ENCODE assay signal across 8 mouse cellular contexts in genomic region chr14:95356968-95357367, GRCm38 (mm10).
DNase-seq lines count a peak whose midpoint lies in the region; ATAC-seq lines count a peak whose summit lies in the region.

No protein-coding gene starts in this region.

- no peak overlapping the region for H3K4me2 ChIP-seq in hindbrain, embryonic 12.5 days (replicated peaks)

- no peaks in the 10 kb centered on the region for H3K27me3 ChIP-seq in hindbrain, embryonic 12.5 days
- H3K27me3 ChIP-seq in hindbrain, embryonic 10.5 days (ENCODE audit: insufficient read depth, poor library complexity, severe bottlenecking): no peaks in the 10 kb centered on the region

- H3K9me3 ChIP-seq in hindbrain, embryonic 12.5 days (replicated peaks): no peaks in the 10 kb centered on the region
- H3K9me3 ChIP-seq in hindbrain, embryonic 10.5 days: no peaks in the 10 kb centered on the region

- 74% methylated on average over 10 of the region's 10 CpGs for WGBS in hindbrain, embryonic 12.5 days
- WGBS in hindbrain, embryonic 10.5 days: 94% methylated on average over 10 of the region's 10 CpGs

- no peak overlapping the region for H3K27ac ChIP-seq in hindbrain, embryonic 12.5 days
- no peak overlapping the region for H3K27ac ChIP-seq in hindbrain, embryonic 10.5 days

- no peak for DNase-seq in hindbrain, embryonic 10.5 days (ENCODE audit: low spot score)
- peak; percentile 62 to 95 for DNase-seq in cerebellum, postnatal 4 days (ENCODE audit: low spot score in 2 of 2)
- DNase-seq in layer of hippocampus, postnatal 14 days (ENCODE audit: low spot score in 2 of 2): peak; percentile 77 to 91
- peak; percentile 63 to 64 for DNase-seq in right cerebral cortex, adult 2 months (ENCODE audit: low spot score in 2 of 2)
- DNase-seq in kidney, postnatal 4 days: no peak
- no peak for DNase-seq in lung, postnatal 36 days
- no peak for DNase-seq in lung, adult 18-20 months

- H3K4me1 ChIP-seq in hindbrain, embryonic 12.5 days: no peaks in the 10 kb centered on the region
- H3K4me1 ChIP-seq in hindbrain, embryonic 10.5 days (replicated peaks): no peaks in the 10 kb centered on the region

- 0 out of 2 replicates have a peak, but pooled peaks have one; percentile 50 for ATAC-seq in hindbrain, embryonic 12.5 days (ENCODE audit: low FRiP score)

- no peak overlapping the region for H3K9ac ChIP-seq in hindbrain, embryonic 12.5 days

- H3K4me3 ChIP-seq in hindbrain, embryonic 12.5 days: no peak overlapping the region
- no peak overlapping the region for H3K4me3 ChIP-seq in hindbrain, embryonic 10.5 days

- H3K36me3 ChIP-seq in hindbrain, embryonic 12.5 days: no peaks in the 10 kb centered on the region
- no peaks in the 10 kb centered on the region for H3K36me3 ChIP-seq in hindbrain, embryonic 10.5 days

Comparison
In these comparisons a context has a peak if more than half of its experiments do, and no peak if none do; other contexts are left out.
1. DNase-seq: peak in cerebellum, postnatal 4 days (2 of 2), layer of hippocampus, postnatal 14 days (2 of 2) and right cerebral cortex, adult 2 months (2 of 2); none in hindbrain, embryonic 10.5 days (single experiment), kidney, postnatal 4 days (0 of 2), lung, postnatal 36 days (single experiment) and lung, adult 18-20 months (0 of 2).